8 mouse cellular contexts compared by ENCODE assay signal in genomic region chr9:65562081-65562506, GRCm38 (mm10). TPM values are rescaled to one million over a fixed set of nuclear protein-coding genes. Genes with fewer than 3 reads are reported as not detected.
DNase-seq lines count a peak whose midpoint lies in the region; ATAC-seq lines count a peak whose summit lies in the region.

No protein-coding gene starts in this region.

- no peak overlapping the region for H3K4me2 ChIP-seq in neural tube, embryonic 11.5 days (ENCODE audit: low read depth)

- H3K9ac ChIP-seq in neural tube, embryonic 11.5 days (ENCODE audit: low read length): peak overlapping the region; percentile 2; the same call in 1 of the 2 replicates

- no peak for ATAC-seq in neural tube, embryonic 11.5 days (ENCODE audit: insufficient read depth, low FRiP score, low TSS enrichment)
- no peak for ATAC-seq in megakaryocyte-erythroid progenitor cell, adult 5-6 weeks (replicated peaks; ENCODE audit: low FRiP score, low TSS enrichment, poor library complexity, severe bottlenecking)

- DNase-seq in adrenal gland, postnatal 10 days: peak; percentile 54
- DNase-seq in adrenal gland, postnatal 25 days: no peak
- DNase-seq in cerebellum, postnatal 25 days: peak; percentile 26 to 53
- peak; percentile 70 to 89 for DNase-seq in heart, adult 18-20 months
- peak; percentile 33 for DNase-seq in kidney, adult 18-20 months
- no peak for DNase-seq in limb, embryonic 10.5 days (ENCODE audit: low spot score)
- DNase-seq in neural tube, embryonic 11.5 days (ENCODE audit: low spot score): no peak

- H3K4me3 ChIP-seq in limb, embryonic 10.5 days: no peak overlapping the region
- H3K4me3 ChIP-seq in neural tube, embryonic 11.5 days (ENCODE audit: low read depth, low read length): no peak overlapping the region

- H3K27ac ChIP-seq in limb, embryonic 10.5 days: peak overlapping the region; percentile 78
- peak overlapping the region; percentile 3; the same call in 1 of the 2 replicates for H3K27ac ChIP-seq in neural tube, embryonic 11.5 days (ENCODE audit: low read depth, low read length)

- H3K4me1 ChIP-seq in limb, embryonic 10.5 days: peaks cover 33% of the 10 kb centered on the region
- peaks cover 7% of the 10 kb centered on the region; the same call in 1 of the 2 replicates for H3K4me1 ChIP-seq in neural tube, embryonic 11.5 days (ENCODE audit: control insufficient read depth, insufficient read depth, low read length)

- no peaks in the 10 kb centered on the region for H3K27me3 ChIP-seq in limb, embryonic 10.5 days (ENCODE audit: low read depth, poor library complexity, severe bottlenecking)
- H3K27me3 ChIP-seq in neural tube, embryonic 11.5 days (ENCODE audit: control insufficient read depth, insufficient read depth, low read length): no peaks in the 10 kb centered on the region

- H3K9me3 ChIP-seq in limb, embryonic 10.5 days (replicated peaks): no peaks in the 10 kb centered on the region
- H3K9me3 ChIP-seq in neural tube, embryonic 11.5 days (ENCODE audit: control insufficient read depth, low read length): no peaks in the 10 kb centered on the region

- 40% methylated on average over 4 of the region's 4 CpGs for WGBS in limb, embryonic 10.5 days
- WGBS in neural tube, embryonic 11.5 days: 38% methylated on average over 4 of the region's 4 CpGs

- peaks cover 83% of the 10 kb centered on the region for H3K36me3 ChIP-seq in limb, embryonic 10.5 days
- peaks cover 2% of the 10 kb centered on the region for H3K36me3 ChIP-seq in neural tube, embryonic 11.5 days (ENCODE audit: control insufficient read depth, insufficient read depth, low read length)

RNA-seq across cellular contexts. Expression of gene Plekho2, which starts 17.7 kb away (rescaled TPM):
- 10 to 100 TPM; 32.5 to 37.8 TPM for total RNA-seq in adrenal gland, postnatal 10 days (2021)
- 58.2 and 64.5 TPM in 2 replicates for total RNA-seq in adrenal gland, postnatal 25 days (2021)
- 1 to 10 TPM; 8.8 to 9.3 TPM for total RNA-seq in heart, adult 18-20 months (2021)
- 10.0 and 13.0 TPM in 2 replicates for polyA plus RNA-seq in limb, embryonic 10.5 days (2016; fragmentation: Nextera tagmentation; extraction: Ambion mirVana)
- polyA plus RNA-seq in neural tube, embryonic 11.5 days (2014; fragmentation: Nextera tagmentation; extraction: Ambion mirVana): 10.5 and 13.3 TPM in 2 replicates
- total RNA-seq in megakaryocyte-erythroid progenitor cell, adult 5-6 weeks (2014; fragmentation: Nextera tagmentation): 29.1 and 29.3 TPM in 2 replicates
- total RNA-seq in megakaryocyte-erythroid progenitor cell, adult 5-6 weeks (2017): 14.2 and 16.8 TPM in 2 replicates

RNA-seq across cellular contexts. Expression of gene Pif1, which starts 24.9 kb away (rescaled TPM):
- total RNA-seq in adrenal gland, postnatal 10 days (2021): 1 to 10 TPM; 2.0 to 3.3 TPM
- total RNA-seq in adrenal gland, postnatal 25 days (2021): 1.1 and 1.6 TPM in 2 replicates
- total RNA-seq in heart, adult 18-20 months (2021): not detected
- polyA plus RNA-seq in limb, embryonic 10.5 days (2016; fragmentation: Nextera tagmentation; extraction: Ambion mirVana): 24.5 and 26.7 TPM in 2 replicates
- 10.2 and 11.1 TPM in 2 replicates for polyA plus RNA-seq in neural tube, embryonic 11.5 days (2014; fragmentation: Nextera tagmentation; extraction: Ambion mirVana)
- total RNA-seq in megakaryocyte-erythroid progenitor cell, adult 5-6 weeks (2014; fragmentation: Nextera tagmentation): 5.0 and 14.3 TPM in 2 replicates
- 6.5 and 6.6 TPM in 2 replicates for total RNA-seq in megakaryocyte-erythroid progenitor cell, adult 5-6 weeks (2017)

RNA-seq across cellular contexts. Expression of gene Ankdd1a, which starts 42.1 kb away (rescaled TPM):
- total RNA-seq in adrenal gland, postnatal 10 days (2021): under 1 TPM in 1 of 2 experiments, not detected in 1; 0.45 TPM
- total RNA-seq in adrenal gland, postnatal 25 days (2021): 2.1 and 3.5 TPM in 2 replicates
- not detected for total RNA-seq in heart, adult 18-20 months (2021)
- not detected in 2 replicates for polyA plus RNA-seq in limb, embryonic 10.5 days (2016; fragmentation: Nextera tagmentation; extraction: Ambion mirVana)
- polyA plus RNA-seq in neural tube, embryonic 11.5 days (2014; fragmentation: Nextera tagmentation; extraction: Ambion mirVana): 0.21 TPM in 1 of 2 replicates, not detected in the other
- not detected in 2 replicates for total RNA-seq in megakaryocyte-erythroid progenitor cell, adult 5-6 weeks (2014; fragmentation: Nextera tagmentation)
- not detected in 2 replicates for total RNA-seq in megakaryocyte-erythroid progenitor cell, adult 5-6 weeks (2017)

Comparison
In these comparisons a context has a peak if more than half of its experiments do, and no peak if none do; other contexts are left out.
1. DNase-seq: peak in adrenal gland, postnatal 10 days (single experiment), cerebellum, postnatal 25 days (2 of 2), heart, adult 18-20 months (2 of 2) and kidney, adult 18-20 months (single experiment); none in adrenal gland, postnatal 25 days (single experiment), limb, embryonic 10.5 days (single experiment) and neural tube, embryonic 11.5 days (single experiment).